Mouse (Mus musculus): ENCODE data around the gene Ly6g5c.

- TF ChIP-seq CTCF (IDR thresholded peaks at IDR 0.05; ENCODE audit: low read depth) (no peak), EP300 (optimal IDR thresholded peaks at IDR 0.05) (no peak)
Measured at GRCm38 (mm10) chr17:35100196-35100765, 7.8 kb upstream of the Ly6g5c start.

Measured in stomach, postnatal 0 days (tissue).